Mouse (Mus musculus) limb, embryonic 14.5 days (tissue): Measurements from ENCODE around the gene Spock1. TPM values are rescaled to one million over a fixed set of nuclear protein-coding genes. Genes with fewer than 3 reads are reported as not detected.
A peak's percentile ranks its signal among the peaks of the same experiment; 100 is the strongest.

Experiments
- ATAC-seq: fragments of 200-750 bp; cut with Nextera tagmentation; 2 replicates; pipeline ENCODE4 v1.8.0; 2017; ENCODE audit warnings: low read depth, moderate number of reproducible peaks, moderate TSS enrichment; ENCODE audit not compliant: low FRiP score
- DNase-seq: peaks from one replicate; pipeline ENCODE4 v3.0.0-alpha.2; 2015; ENCODE audit warnings: low spot score
- H3K27ac ChIP-seq: fragments of 300-500 bp; sonication (generic); replicated peaks from 2 replicates; pipeline ENCODE4 v1.5.1; 2014; ENCODE audit warnings: low read depth, mild to moderate bottlenecking, low read length, moderate library complexity, mixed read lengths
- H3K27me3 ChIP-seq: fragments of 300-500 bp; sonication (generic); 2 replicates; pipeline ENCODE4 v1.6.1; 2014; ENCODE audit warnings: low read length, mixed read lengths; ENCODE audit not compliant: control insufficient read depth, insufficient read depth
- H3K36me3 ChIP-seq: fragments of 300-500 bp; sonication (generic); 2 replicates; pipeline ENCODE4 v1.6.1; 2014; ENCODE audit warnings: mild to moderate bottlenecking, low read length, moderate library complexity, mixed read lengths; ENCODE audit not compliant: control insufficient read depth, insufficient read depth
- H3K4me1 ChIP-seq: fragments of 300-500 bp; sonication (generic); 2 replicates; pipeline ENCODE4 v1.6.1; 2014; ENCODE audit warnings: antibody characterized with exemption, low read length, mixed read lengths; ENCODE audit not compliant: control insufficient read depth, insufficient read depth
- H3K4me2 ChIP-seq: fragments of 300-500 bp; sonication (generic); replicated peaks from 2 replicates; pipeline ENCODE4 v1.6.1; 2014; ENCODE audit warnings: low read depth, mild to moderate bottlenecking, low read length, moderate library complexity; ENCODE audit not compliant: severe bottlenecking
- H3K4me3 ChIP-seq: fragments of 300-500 bp; sonication (generic); replicated peaks from 2 replicates; pipeline ENCODE4 v1.5.1; 2014; ENCODE audit warnings: low read length
- H3K9ac ChIP-seq: fragments of 300-500 bp; sonication (generic); 2 replicates; pipeline ENCODE4 v1.6.1; 2014; ENCODE audit warnings: mild to moderate bottlenecking, low read depth, low read length, moderate library complexity; ENCODE audit not compliant: severe bottlenecking
- H3K9me3 ChIP-seq: fragments of 300-500 bp; sonication (generic); 2 replicates; pipeline ENCODE4 v1.6.1; 2016; ENCODE audit warnings: low read length; ENCODE audit not compliant: control insufficient read depth
- POLR2A ChIP-seq: fragments of 200-500 bp; IDR thresholded peaks from 2 replicates; pipeline ENCODE4 v1.8.0; 2012; ENCODE audit warnings: inconsistent platforms, mild to moderate bottlenecking, moderate library complexity, borderline replicate concordance; ENCODE audit not compliant: insufficient read depth, insufficient read length; ENCODE audit errors: extremely low read depth
- WGBS: fragments of 180-500 bp; shearing (Covaris S2); extraction: QIAGEN DNeasy Blood & Tissue Kit; methylation state at CpG from one replicate; pipeline ENCODE4 v1.1.7; 2014; 5-methylcytosine and 5-hydroxymethylcytosine counted together
- polyA plus RNA-seq, 2 experiments: library from polyadenylated mRNA; depleted of rRNA in 1 of 2; stranded (reverse) in 1 of 2; unstranded in 1 of 2; fragments of >200 nt; fragmentation: Nextera tagmentation in 1 of 2; extraction: Ambion mirVana in 1 of 2; gene quantifications; 2 replicates each; pipeline versions ENCODE4 v1.2.1 to v1.2.3; 2012 to 2014

Spock1 gene
- polyA plus RNA-seq, 2 experiments: 1.6 to 2.1 TPM

DNA sequence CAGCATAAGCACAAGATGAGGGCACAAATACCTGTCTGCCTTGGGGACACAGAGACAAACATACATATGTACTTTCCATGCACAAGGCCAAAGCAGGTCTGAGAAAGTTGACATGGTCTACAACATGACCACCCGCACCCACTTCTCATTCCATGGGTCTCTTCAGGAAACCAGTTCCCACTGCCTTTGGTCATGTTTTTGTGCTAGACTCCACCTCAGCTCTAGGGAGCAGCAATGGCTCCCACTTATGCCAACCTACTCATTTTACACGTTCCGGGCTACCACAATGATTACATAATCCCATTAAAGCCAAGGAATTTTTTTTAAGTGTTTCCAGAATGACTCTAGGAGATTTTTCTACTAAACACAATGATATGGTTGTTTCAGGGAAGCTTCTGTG is 147.5 kb downstream of the Spock1 start:
- Histone ChIP-seq H3K9ac (no peak overlapping the region), H3K27me3 (no peaks in the 10 kb centered on the region), H3K9me3 (no peaks in the 10 kb centered on the region), H3K4me2 (no peak overlapping the region), H3K4me1 (peaks cover 3% of the 10 kb centered on the region; the same call in 1 of the 2 replicates), H3K36me3 (no peaks in the 10 kb centered on the region), H3K27ac (no peak overlapping the region), H3K4me3 (no peak overlapping the region)
- DNase-seq (no peak), ATAC-seq (no peak)
- no peak for TF ChIP-seq POLR2A
- WGBS: 64% methylated on average over 3 of the region's 3 CpGs

- no peaks in the 10 kb centered on the region for H3K9me3 ChIP-seq
- no peak overlapping the region for H3K27ac ChIP-seq
- DNase-seq (no peak), ATAC-seq (no peak)
- H3K36me3 ChIP-seq: no peaks in the 10 kb centered on the region
- 79% methylated on average over 3 of the region's 3 CpGs for WGBS
- no peak for TF ChIP-seq POLR2A
- H3K4me2 ChIP-seq: no peak overlapping the region
- no peaks in the 10 kb centered on the region for H3K27me3 ChIP-seq
- H3K9ac ChIP-seq: no peak overlapping the region
- H3K4me1 ChIP-seq: peaks cover 3% of the 10 kb centered on the region; the same call in 1 of the 2 replicates
- no peak overlapping the region for H3K4me3 ChIP-seq
Measured at GRCm38 (mm10) chr13:57756316-57756715, 151.8 kb downstream of the Spock1 start.

- H3K36me3 ChIP-seq: no peaks in the 10 kb centered on the region
- ATAC-seq (no peak), DNase-seq (no peak)
- no peaks in the 10 kb centered on the region for H3K27me3 ChIP-seq
- no peak for TF ChIP-seq POLR2A
- H3K4me2 ChIP-seq: no peak overlapping the region
- no peaks in the 10 kb centered on the region for H3K9me3 ChIP-seq
- H3K27ac ChIP-seq: no peak overlapping the region
- H3K4me1 ChIP-seq: no peaks in the 10 kb centered on the region
- H3K9ac ChIP-seq: no peak overlapping the region
- WGBS: 76% methylated on average over 7 of the region's 7 CpGs
- no peak overlapping the region for H3K4me3 ChIP-seq
Measured at GRCm38 (mm10) chr13:57750831-57751230, 157.3 kb downstream of the Spock1 start.

DNA sequence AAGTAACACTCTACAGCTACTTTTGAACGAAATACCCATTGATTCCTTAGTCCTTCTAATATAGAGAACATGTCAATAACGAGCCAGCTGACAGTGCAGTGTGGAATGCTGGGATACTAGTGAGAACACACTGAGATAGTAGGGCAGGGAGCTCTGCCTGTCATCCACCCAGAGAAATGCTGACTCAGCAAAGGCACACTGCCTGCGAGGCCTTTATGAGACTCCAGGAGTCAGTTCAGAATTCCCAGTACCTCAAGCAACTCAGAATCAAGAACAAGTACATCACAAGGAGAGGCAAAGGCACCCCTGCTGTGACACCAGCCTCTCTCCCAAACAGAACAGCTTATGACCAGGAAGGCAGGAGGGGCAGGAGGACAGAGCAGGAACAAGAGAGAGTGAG is 163.5 kb downstream of the Spock1 start:
- Histone ChIP-seq H3K4me2 (no peak overlapping the region), H3K9ac (no peak overlapping the region), H3K4me3 (no peak overlapping the region), H3K4me1 (peaks cover 14% of the 10 kb centered on the region; the same call in 1 of the 2 replicates), H3K27me3 (no peaks in the 10 kb centered on the region), H3K27ac (no peak overlapping the region), H3K36me3 (no peaks in the 10 kb centered on the region), H3K9me3 (no peaks in the 10 kb centered on the region)
- WGBS: 83% methylated on average over 3 of the region's 3 CpGs
- ATAC-seq (no peak), DNase-seq (no peak)
- no peak for TF ChIP-seq POLR2A

- Histone ChIP-seq H3K4me1 (peaks cover 27% of the 10 kb centered on the region), H3K4me3 (no peak overlapping the region), H3K9ac (no peak overlapping the region), H3K4me2 (no peak overlapping the region), H3K36me3 (no peaks in the 10 kb centered on the region), H3K27me3 (no peaks in the 10 kb centered on the region), H3K27ac (no peak overlapping the region), H3K9me3 (no peaks in the 10 kb centered on the region)
- 37% methylated on average over 6 of the region's 6 CpGs for WGBS
- ATAC-seq: no peak
- peak; percentile 46 for DNase-seq
- no peak for TF ChIP-seq POLR2A
Measured at GRCm38 (mm10) chr13:57741186-57741585, 166.9 kb downstream of the Spock1 start.

GRCm38 (mm10) chr13:57740473-57740872 is 167.7 kb downstream of the Spock1 start:
- no peak overlapping the region for H3K27ac ChIP-seq
- H3K4me1 ChIP-seq: peaks cover 32% of the 10 kb centered on the region
- no peak overlapping the region for H3K4me2 ChIP-seq
- ATAC-seq (no peak), DNase-seq (no peak)
- no peak overlapping the region for H3K4me3 ChIP-seq
- 54% methylated on average over 5 of the region's 5 CpGs for WGBS
- no peak for TF ChIP-seq POLR2A
- no peaks in the 10 kb centered on the region for H3K9me3 ChIP-seq
- H3K27me3 ChIP-seq: no peaks in the 10 kb centered on the region
- no peak overlapping the region for H3K9ac ChIP-seq
- H3K36me3 ChIP-seq: no peaks in the 10 kb centered on the region
